Mouse (Mus musculus) bone marrow, adult 2 months (tissue): ENCODE measurements around the gene Scd4.

ENCODE experiments used
- CTCF ChIP-seq: fragments of 200-500 bp; IDR thresholded peaks from 2 replicates; pipeline ENCODE4 v1.5.1; 2011; ENCODE audit warnings: low read length, control low read depth; ENCODE audit not compliant: control insufficient read depth, insufficient read depth
- POLR2A ChIP-seq: fragments of 200-500 bp; IDR thresholded peaks from 2 replicates; pipeline ENCODE4 v1.6.1; 2011; ENCODE audit warnings: low read depth, mild to moderate bottlenecking, control low read depth, low read length, borderline replicate concordance; ENCODE audit not compliant: control insufficient read depth

GRCm38 (mm10) chr19:44333991-44334390 lies 1.1 kb downstream of the Scd4 start:
- TF ChIP-seq CTCF (no peak), POLR2A (no peak)
